Mouse (Mus musculus) ES-E14 (cell line): ENCODE measurements around the gene Rab17. TPM values are rescaled to one million over a fixed set of nuclear protein-coding genes. Genes with fewer than 3 reads are reported as not detected.

Experiments
- DNase-seq: peaks from one replicate; pipeline ENCODE4 v3.0.0-alpha.2; 2013; ENCODE audit warnings: low read depth, low spot score
- H3K27ac ChIP-seq: 2 replicates; pipeline ENCODE4 v1.5.1; 2012; ENCODE audit warnings: low read depth, mild to moderate bottlenecking, low read length, moderate library complexity, mixed read lengths; ENCODE audit not compliant: poor library complexity, insufficient read depth, severe bottlenecking
- H3K36me3 ChIP-seq: 2 replicates; pipeline ENCODE4 v1.6.1; 2012; ENCODE audit warnings: mild to moderate bottlenecking, low read length, moderate library complexity, mixed read lengths; ENCODE audit not compliant: control insufficient read depth, poor library complexity, insufficient read depth, severe bottlenecking
- H3K4me1 ChIP-seq, 2 experiments: fragments of 150-350 bp in 1 of 2; sonication (generic) in 1 of 2; 2 replicates each; pipeline ENCODE4 v1.6.1; 2012; ENCODE audit warnings: low read length in 2 of 2, mild to moderate bottlenecking in 1 of 2, mixed read lengths in 1 of 2; ENCODE audit not compliant: control insufficient read depth in 2 of 2, insufficient read depth in 2 of 2, poor library complexity in 1 of 2
- H3K4me3 ChIP-seq, 2 experiments: fragments of 150-350 bp in 1 of 2; sonication (generic) in 1 of 2; 2 replicates each; pipeline ENCODE4 v1.5.1; 2012; ENCODE audit warnings: low read length in 2 of 2, low read depth in 1 of 2, mild to moderate bottlenecking in 1 of 2, mixed read lengths in 1 of 2; ENCODE audit not compliant: insufficient read depth in 1 of 2, poor library complexity in 1 of 2, severe bottlenecking in 1 of 2
- H3K9ac ChIP-seq: 2 replicates; pipeline ENCODE4 v1.6.1; 2012; ENCODE audit warnings: low read depth, mild to moderate bottlenecking, low read length, mixed read lengths; ENCODE audit not compliant: poor library complexity, insufficient read depth, severe bottlenecking
- H3K9me3 ChIP-seq: fragments of 150-350 bp; sonication (generic); 2 replicates; pipeline ENCODE4 v1.6.1; 2012; ENCODE audit warnings: low read depth, mild to moderate bottlenecking, low read length; ENCODE audit not compliant: control insufficient read depth, insufficient read depth
- CHD2 ChIP-seq: IDR thresholded peaks from 2 replicates; pipeline ENCODE4 v1.6.1; 2014; ENCODE audit warnings: mild to moderate bottlenecking, low read depth, low read length, inconsistent platforms
- HCFC1 ChIP-seq: IDR thresholded peaks from 2 replicates; pipeline ENCODE4 v1.6.1; 2012; ENCODE audit warnings: low read length, inconsistent platforms, borderline replicate concordance; ENCODE audit not compliant: insufficient read depth
- MAFK ChIP-seq: IDR thresholded peaks from 2 replicates; pipeline ENCODE4 v1.6.1; 2014; ENCODE audit warnings: mild to moderate bottlenecking, low read depth, low read length, inconsistent platforms; ENCODE audit not compliant: insufficient read depth
- ZC3H11A ChIP-seq: IDR thresholded peaks from 2 replicates; pipeline ENCODE4 v1.6.1; 2012; ENCODE audit warnings: low read depth, mild to moderate bottlenecking, inconsistent platforms, low read length, borderline replicate concordance
- ZNF384 ChIP-seq: IDR thresholded peaks from 2 replicates; pipeline ENCODE4 v1.6.1; 2012; ENCODE audit warnings: low read depth, low read length, inconsistent platforms
- in situ Hi-C, 2 experiments: fragments of 600-800 bp; cut with MboI; formaldehyde crosslinking; loops; one replicate each; pipeline ENCODE4 v1.15.1; 2025; ENCODE audit warnings: low sequenced_read_pairs in 2 of 2, inconsistent platforms in 1 of 2; ENCODE audit not compliant: unreplicated experiment in 2 of 2
- total RNA-seq: library from RNA; depleted of rRNA; stranded (reverse); fragments of 300-350 nt; gene quantifications from 2 replicates; pipeline ENCODE4 v1.2.3, GENCODE M21; 2012

The Rab17 gene
- total RNA-seq, 1 experiment = 0.62 TPM

- H3K27ac ChIP-seq = no peak overlapping the region
- no peak overlapping the region for H3K9ac ChIP-seq
- no peaks in the 10 kb centered on the region for H3K36me3 ChIP-seq
- in situ Hi-C loops = no loop called here
- no peak overlapping the region for H3K4me3 ChIP-seq
- no peak for TF ChIP-seq MAFK
- TF ChIP-seq ZC3H11A = no peak
- H3K9me3 ChIP-seq = no peaks in the 10 kb centered on the region
- H3K4me1 ChIP-seq = 0 out of 4 replicates have a peak, but pooled peaks cover 0 to 1% of the 10 kb centered on the region in 2 experiments
- DNase-seq = no peak
Measured at GRCm38 (mm10) chr1:90927308-90927707, 42.2 kb downstream of the Rab17 start.

DNA sequence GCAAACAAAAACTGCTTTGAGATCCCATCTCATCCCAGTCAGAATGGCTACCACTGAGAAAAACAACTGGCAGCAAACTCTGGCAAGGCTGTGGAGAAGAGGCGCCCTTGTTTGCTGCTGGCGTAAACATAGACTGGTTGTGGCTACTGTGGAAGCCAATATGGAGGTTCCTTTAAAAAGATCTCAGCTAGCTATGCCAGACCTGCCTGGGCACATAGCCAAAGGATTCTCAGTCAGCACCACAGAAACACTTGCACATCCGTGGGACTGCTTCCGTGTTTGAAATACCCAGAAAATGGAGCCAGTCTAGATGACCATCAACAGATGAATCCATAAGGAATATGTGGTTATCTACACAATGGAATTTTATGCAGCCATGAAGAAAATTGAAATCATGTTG is 43.4 kb downstream of the Rab17 start:
- Histone ChIP-seq H3K4me3 (no peak overlapping the region), H3K9me3 (no peaks in the 10 kb centered on the region), H3K36me3 (no peaks in the 10 kb centered on the region), H3K4me1 (0 out of 4 replicates have a peak, but pooled peaks cover 0 to 1% of the 10 kb centered on the region in 2 experiments), H3K9ac (no peak overlapping the region), H3K27ac (no peak overlapping the region)
- in situ Hi-C loops = no loop called here
- no peak for DNase-seq
- TF ChIP-seq CHD2 (no peak), ZC3H11A (no peak), HCFC1 (no peak), ZNF384 (no peak), MAFK (no peak)

GRCm38 (mm10) chr1:90921687-90922086 is 47.8 kb downstream of the Rab17 start:
- Histone ChIP-seq H3K36me3 (no peaks in the 10 kb centered on the region), H3K4me1 (no peaks in the 10 kb centered on the region), H3K27ac (no peak overlapping the region), H3K9me3 (no peaks in the 10 kb centered on the region), H3K4me3 (no peak overlapping the region), H3K9ac (no peak overlapping the region)
- in situ Hi-C loops = no loop called here
- TF ChIP-seq ZNF384 = no peak
- TF ChIP-seq HCFC1 = no peak
- no peak for TF ChIP-seq ZC3H11A
- no peak for TF ChIP-seq MAFK
- no peak for TF ChIP-seq CHD2
- DNase-seq = no peak

DNA sequence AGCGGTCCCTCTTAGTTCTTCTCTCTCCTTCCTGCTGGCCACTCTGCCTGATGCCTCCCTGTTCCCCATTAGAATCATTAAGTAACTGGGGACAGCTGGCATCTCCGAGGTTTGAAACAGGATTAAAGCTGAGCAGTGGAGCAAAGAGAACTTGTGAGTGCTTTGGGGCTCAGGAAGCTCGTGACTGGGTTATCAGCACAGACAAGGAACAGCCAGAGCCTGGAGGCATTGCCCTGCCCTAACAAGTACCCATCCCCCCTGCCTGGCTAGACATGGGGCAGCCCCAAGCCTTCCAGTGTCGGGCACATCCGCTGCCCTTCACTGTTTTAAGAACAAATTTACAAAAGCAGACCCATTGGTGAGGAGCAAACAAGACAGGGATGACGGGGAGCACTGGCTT is 52.0 kb downstream of the Rab17 start:
- H3K27ac ChIP-seq = no peak overlapping the region
- TF ChIP-seq CHD2 (no peak), ZNF384 (no peak), MAFK (no peak), ZC3H11A (no peak), HCFC1 (no peak)
- H3K9ac ChIP-seq = no peak overlapping the region
- H3K36me3 ChIP-seq = no peaks in the 10 kb centered on the region
- DNase-seq = no peak
- in situ Hi-C loops = no loop called here
- no peaks in the 10 kb centered on the region for H3K9me3 ChIP-seq
- H3K4me1 ChIP-seq = no peaks in the 10 kb centered on the region
- H3K4me3 ChIP-seq = no peak overlapping the region

GRCm38 (mm10) chr1:90914948-90915569 is 54.4 kb downstream of the Rab17 start, which contains the start of gene Mlph:
Gene Mlph (plus strand): TSS chr1:90915085.
- H3K36me3 ChIP-seq = no peaks in the 10 kb centered on the region
- no peaks in the 10 kb centered on the region for H3K4me1 ChIP-seq
- DNase-seq = no peak
- in situ Hi-C loops = no loop called here
- no peak for TF ChIP-seq CHD2
- no peak for TF ChIP-seq HCFC1
- no peak for TF ChIP-seq ZC3H11A
- TF ChIP-seq MAFK = no peak
- no peak for TF ChIP-seq ZNF384
- no peaks in the 10 kb centered on the region for H3K9me3 ChIP-seq
- H3K9ac ChIP-seq = peak within 1 kb of the TSS; percentile 41; the same call in 1 of the 2 replicates
- H3K27ac ChIP-seq = no peak within 1 kb of the TSS
- peak within 1 kb of the TSS; percentile 51 to 66 for H3K4me3 ChIP-seq
